Mouse (Mus musculus): ENCODE data around the gene Gm45062.

- TF ChIP-seq POLR2A (IDR thresholded peaks at IDR 0.05; ENCODE audit: insufficient read depth, low read depth, low read length), result no peak
- TF ChIP-seq CTCF (IDR thresholded peaks at IDR 0.05; ENCODE audit: insufficient read depth, low read depth, low read length), result no peak
Measured at GRCm38 (mm10) chr6:8421421-8421820, 162.2 kb downstream of the Gm45062 start.
